Mouse (Mus musculus): ENCODE data around the gene Rsph4a. TPM values are rescaled to one million over a fixed set of nuclear protein-coding genes. Genes with fewer than 3 reads are reported as not detected.
A peak's percentile ranks its signal among the peaks of the same experiment; 100 is the strongest.
"Not testable (repeated sequence)": the region's sequence is repeated elsewhere in the genome, so short reads cannot be mapped to it uniquely, and the experiment has no call there.

Rsph4a gene
- total RNA-seq (2021): 1 to 10 TPM; 3.6 to 4.5 TPM

GRCm38 (mm10) chr10:33904530-33905481 lies at the start of gene Rsph4a:
TSS of gene Rsph4a (plus strand) at chr10:33905111.
- intact Hi-C loops (cut with DNase I): no loop called here
- peak; percentile 64 to 66 for DNase-seq (ENCODE audit: extremely low spot score in 1 of 2, low spot score in 2 of 2)

- intact Hi-C loops (cut with DNase I): no loop called here
- DNase-seq (ENCODE audit: extremely low spot score in 1 of 2, low spot score in 2 of 2): no peak
These were observed 47.5 kb upstream of the Rsph4a start, which contains the start of gene Sult3a1 for GRCm38 (mm10) chr10:33857421-33857820. TSS of gene Sult3a1 (plus strand) at chr10:33857721.

GRCm38 (mm10) chr10:33865994-33866393 lies 38.9 kb upstream of the Rsph4a start:
- intact Hi-C loops (cut with DNase I): no loop called here
- DNase-seq (ENCODE audit: extremely low spot score in 1 of 2, low spot score in 2 of 2): no peak

GRCm38 (mm10) chr10:33870441-33870840 lies 34.5 kb upstream of the Rsph4a start:
- intact Hi-C loops (cut with DNase I): no loop called here

GRCm38 (mm10) chr10:33872672-33873398 lies 32.1 kb upstream of the Rsph4a start:
- intact Hi-C loops (cut with DNase I): no loop called here
- no peak for DNase-seq (ENCODE audit: extremely low spot score in 1 of 2, low spot score in 2 of 2)

More at GRCm38 (mm10) chr10:33870441-33870840, 34.5 kb upstream of the Rsph4a start:
- DNase-seq (ENCODE audit: extremely low spot score in 1 of 2, low spot score in 2 of 2): no peak

GRCm38 (mm10) chr10:33882411-33882810 lies 22.5 kb upstream of the Rsph4a start:
- intact Hi-C loops (cut with DNase I): not testable (repeated sequence)

GRCm38 (mm10) chr10:33901520-33901919 lies 3.4 kb upstream of the Rsph4a start:
- DNase-seq (ENCODE audit: extremely low spot score in 1 of 2, low spot score in 2 of 2); intact Hi-C loops (cut with DNase I): not testable (repeated sequence)

More at GRCm38 (mm10) chr10:33882411-33882810, 22.5 kb upstream of the Rsph4a start:
- not testable (repeated sequence) for DNase-seq (ENCODE audit: extremely low spot score in 1 of 2, low spot score in 2 of 2)

- DNase-seq (ENCODE audit: extremely low spot score in 1 of 2, low spot score in 2 of 2): peak in 1 of 2 experiments; percentile 0
- intact Hi-C loops (cut with DNase I): no loop called here
These were observed 578 bp downstream of the Rsph4a start for GRCm38 (mm10) chr10:33905489-33905888.

- intact Hi-C loops (cut with DNase I): no loop called here
- no peak for DNase-seq (ENCODE audit: extremely low spot score in 1 of 2, low spot score in 2 of 2)
These were observed 35.8 kb downstream of the Rsph4a start for GRCm38 (mm10) chr10:33940702-33941101.

GRCm38 (mm10) chr10:33945390-33945789 lies 40.5 kb downstream of the Rsph4a start:
- intact Hi-C loops (cut with DNase I): no loop called here
- DNase-seq (ENCODE audit: extremely low spot score in 1 of 2, low spot score in 2 of 2): no peak

GRCm38 (mm10) chr10:33946336-33946735 lies 41.4 kb downstream of the Rsph4a start:
- intact Hi-C loops (cut with DNase I): no loop called here
- no peak for DNase-seq (ENCODE audit: extremely low spot score in 1 of 2, low spot score in 2 of 2)

GRCm38 (mm10) chr10:33950803-33951583 lies 46.1 kb downstream of the Rsph4a start, which contains the start of gene Zup1:
TSS of gene Zup1 (minus strand) at chr10:33951269.
- intact Hi-C loops (cut with DNase I): no loop called here
- DNase-seq (ENCODE audit: extremely low spot score in 1 of 2, low spot score in 2 of 2): peak; percentile 77 to 90

- no peak for DNase-seq (ENCODE audit: extremely low spot score in 1 of 2, low spot score in 2 of 2)
- intact Hi-C loops (cut with DNase I): no loop called here
These were observed 47.6 kb downstream of the Rsph4a start for GRCm38 (mm10) chr10:33952509-33952908.

Other genes with a start within 250 kb of the Rsph4a start
- gene Sult3a2, start 118.4 kb upstream of the Rsph4a start, total RNA-seq (2021): 1 to 10 TPM in 1 of 2 experiments, not detected in 1; 1.1 TPM
- gene Sult3a1, start 47.4 kb upstream of the Rsph4a start, total RNA-seq (2021): not detected
- 10 to 100 TPM; 13.2 to 15.0 TPM for gene Zup1, start 46.2 kb downstream of the Rsph4a start, total RNA-seq (2021)
- gene Rwdd1, start 114.5 kb downstream of the Rsph4a start, total RNA-seq (2021): 100 to 1,000 TPM; 102 to 104 TPM
- 1 to 10 TPM in 1 of 2 experiments, under 1 TPM in 1; 0.28 to 1.1 TPM for gene Trappc3l, start 132.5 kb downstream of the Rsph4a start, total RNA-seq (2021)
- not detected for gene Calhm4, start 139.2 kb downstream of the Rsph4a start, total RNA-seq (2021)
- 1 to 10 TPM; 1.6 to 1.7 TPM for gene Calhm5, start 191.4 kb downstream of the Rsph4a start, total RNA-seq (2021)
- under 1 TPM; 0.32 to 0.77 TPM for gene Calhm6, start 222.9 kb downstream of the Rsph4a start, total RNA-seq (2021)